Mouse (Mus musculus): Measurements from ENCODE around the gene Ldb3. TPM values are rescaled to one million over a fixed set of nuclear protein-coding genes. Genes with fewer than 3 reads are reported as not detected.

Ldb3 gene
- total and polyA plus RNA-seq, 3 experiments: 0.01 TPM; not detected in 2

- no peak overlapping the region for H3K27ac ChIP-seq (ENCODE audit: control insufficient read depth, low read depth, low read length)
- H3K79me2 ChIP-seq (ENCODE audit: control insufficient read depth, insufficient read depth, low read length, poor library complexity): no peaks in the 10 kb centered on the region
- H3K27me3 ChIP-seq (ENCODE audit: control insufficient read depth in 1 of 2, insufficient read depth in 2 of 2, low read length in 2 of 2): no peaks in the 10 kb centered on the region
- H3K9me3 ChIP-seq (replicated peaks; ENCODE audit: insufficient read depth, low read length): no peaks in the 10 kb centered on the region
- TF ChIP-seq TCF12 (IDR thresholded peaks at IDR 0.05; ENCODE audit: low read depth, low read length): no peak
- no peak for TF ChIP-seq MAX (IDR thresholded peaks at IDR 0.05; ENCODE audit: low read length)
- TF ChIP-seq USF2 (IDR thresholded peaks at IDR 0.05; ENCODE audit: borderline replicate concordance in 1 of 2, insufficient read depth in 1 of 2, low read depth in 1 of 2, low read length in 2 of 2): no peak
- no peak for TF ChIP-seq SIN3A (IDR thresholded peaks at IDR 0.05; ENCODE audit: low read length)
- no peak for TF ChIP-seq NRF1 (IDR thresholded peaks at IDR 0.05; ENCODE audit: insufficient read depth, low read depth, low read length, poor library complexity, severe bottlenecking)
- TF ChIP-seq TBP (IDR thresholded peaks at IDR 0.05; ENCODE audit: low read depth, low read length): no peak
- TF ChIP-seq MAFK (IDR thresholded peaks at IDR 0.05; ENCODE audit: borderline replicate concordance, low read depth, low read length): no peak
- no peak for TF ChIP-seq E2F4 (IDR thresholded peaks at IDR 0.05; ENCODE audit: borderline replicate concordance, low read depth, low read length)
- TF ChIP-seq POLR2AphosphoS5 (IDR thresholded peaks at IDR 0.05; ENCODE audit: borderline replicate concordance, low read depth, low read length): no peak
- TF ChIP-seq ZMIZ1 (IDR thresholded peaks at IDR 0.05; ENCODE audit: low read depth, low read length): no peak
- no peak for TF ChIP-seq BHLHE40 (IDR thresholded peaks at IDR 0.05; ENCODE audit: borderline replicate concordance, low read depth, low read length)
- no peak for TF ChIP-seq POLR2A (IDR thresholded peaks at IDR 0.05; ENCODE audit: control insufficient read depth in 1 of 2, insufficient read depth in 1 of 2, low read depth in 1 of 2, low read length in 2 of 2, poor library complexity in 1 of 2)
- TF ChIP-seq CTCF (IDR thresholded peaks at IDR 0.05 in 2 of 3, conservative IDR thresholded peaks at IDR 0.05 in 1 of 3; ENCODE audit: control insufficient read depth in 1 of 3, insufficient read depth in 1 of 3, low read depth in 2 of 3, low read length in 3 of 3, poor library complexity in 1 of 3, severe bottlenecking in 1 of 3): no peak
- no peak for TF ChIP-seq JUND (IDR thresholded peaks at IDR 0.05; ENCODE audit: low read depth, low read length)
- no peak for TF ChIP-seq SMC3 (IDR thresholded peaks at IDR 0.05; ENCODE audit: low read depth, low read length)
- no peak for TF ChIP-seq NELFE (IDR thresholded peaks at IDR 0.05; ENCODE audit: low read depth, low read length)
- no peak for TF ChIP-seq HCFC1 (IDR thresholded peaks at IDR 0.05; ENCODE audit: low read depth, low read length)
- no peak for TF ChIP-seq TAL1 (IDR thresholded peaks at IDR 0.05; ENCODE audit: low read length)
- H3K9ac ChIP-seq (ENCODE audit: control insufficient read depth, low read depth, low read length, poor library complexity, severe bottlenecking): no peak overlapping the region
- H3K36me3 ChIP-seq (ENCODE audit: control insufficient read depth in 1 of 2, insufficient read depth in 2 of 2, low read length in 2 of 2): no peaks in the 10 kb centered on the region
- peaks cover 0 to 9% of the 10 kb centered on the region in 2 experiments; a peak in 2 of 4 replicates for H3K4me1 ChIP-seq (ENCODE audit: control insufficient read depth in 1 of 2, insufficient read depth in 2 of 2, low read length in 2 of 2)
- DNase-seq (ENCODE audit: low read depth, low spot score): no peak
- no peak overlapping the region for H3K4me3 ChIP-seq (ENCODE audit: control insufficient read depth in 1 of 2, insufficient read depth in 1 of 2, low read depth in 2 of 2, low read length in 2 of 2)
These were observed 1.6 kb downstream of the Ldb3 start for GRCm38 (mm10) chr14:34586871-34587270.

GRCm38 (mm10) chr14:34585358-34586105 is 3.0 kb downstream of the Ldb3 start:
- H3K4me3 ChIP-seq (ENCODE audit: control insufficient read depth in 1 of 2, insufficient read depth in 1 of 2, low read depth in 2 of 2, low read length in 2 of 2): no peak overlapping the region
- H3K9ac ChIP-seq (ENCODE audit: control insufficient read depth, low read depth, low read length, poor library complexity, severe bottlenecking): no peak overlapping the region
- H3K36me3 ChIP-seq (ENCODE audit: control insufficient read depth in 1 of 2, insufficient read depth in 2 of 2, low read length in 2 of 2): no peaks in the 10 kb centered on the region
- no peak overlapping the region for H3K27ac ChIP-seq (ENCODE audit: control insufficient read depth, low read depth, low read length)
- H3K9me3 ChIP-seq (replicated peaks; ENCODE audit: insufficient read depth, low read length): no peaks in the 10 kb centered on the region
- DNase-seq (ENCODE audit: low read depth, low spot score): no peak
- H3K4me1 ChIP-seq (ENCODE audit: control insufficient read depth in 1 of 2, insufficient read depth in 2 of 2, low read length in 2 of 2): peaks cover 0 to 9% of the 10 kb centered on the region in 2 experiments; a peak in 2 of 4 replicates
- no peaks in the 10 kb centered on the region for H3K27me3 ChIP-seq (ENCODE audit: control insufficient read depth in 1 of 2, insufficient read depth in 2 of 2, low read length in 2 of 2)
- no peaks in the 10 kb centered on the region for H3K79me2 ChIP-seq (ENCODE audit: control insufficient read depth, insufficient read depth, low read length, poor library complexity)
- peak; percentile 35; the same call in 1 of the 2 replicates for TF ChIP-seq GATA1 (IDR thresholded peaks at IDR 0.05; ENCODE audit: low read depth, low read length)
- peak in 1 of 2 experiments; percentile 50; a peak in 2 of 4 replicates for TF ChIP-seq EP300 (IDR thresholded peaks at IDR 0.05; ENCODE audit: low read depth in 1 of 2, low read length in 2 of 2)
- TF ChIP-seq SIN3A (IDR thresholded peaks at IDR 0.05; ENCODE audit: low read length): no peak
